Mouse (Mus musculus) limb, embryonic 15.5 days (tissue): ENCODE results near the gene Vash1. TPM values are rescaled to one million over a fixed set of nuclear protein-coding genes. Genes with fewer than 3 reads are reported as not detected.

Experiments
- ATAC-seq: fragments of 200-750 bp; cut with Nextera tagmentation; 2 replicates; pipeline ENCODE4 v1.8.0; 2017; ENCODE audit warnings: low read depth, moderate TSS enrichment; ENCODE audit not compliant: insufficient number of reproducible peaks, low FRiP score, low TSS enrichment
- H3K27ac ChIP-seq: fragments of 300-500 bp; sonication (generic); 2 replicates; pipeline ENCODE4 v1.5.1; 2015; ENCODE audit warnings: moderate library complexity, mild to moderate bottlenecking, inconsistent platforms
- H3K27me3 ChIP-seq: fragments of 300-500 bp; sonication (generic); 2 replicates; pipeline ENCODE4 v1.6.1; 2015; ENCODE audit warnings: inconsistent platforms
- H3K36me3 ChIP-seq: fragments of 300-500 bp; sonication (generic); 2 replicates; pipeline ENCODE4 v1.6.1; 2015; ENCODE audit warnings: inconsistent platforms
- H3K4me1 ChIP-seq: fragments of 300-500 bp; sonication (generic); 2 replicates; pipeline ENCODE4 v1.6.1; 2015; ENCODE audit warnings: inconsistent platforms
- H3K4me2 ChIP-seq: fragments of 300-500 bp; sonication (generic); 2 replicates; pipeline ENCODE4 v1.6.1; 2015; ENCODE audit warnings: mild to moderate bottlenecking, inconsistent platforms
- H3K4me3 ChIP-seq: fragments of 300-500 bp; sonication (generic); 2 replicates; pipeline ENCODE4 v1.5.1; 2015; ENCODE audit warnings: mild to moderate bottlenecking, inconsistent platforms
- H3K9ac ChIP-seq: fragments of 300-500 bp; sonication (generic); 2 replicates; pipeline ENCODE4 v1.6.1; 2015; ENCODE audit warnings: inconsistent platforms
- H3K9me3 ChIP-seq: fragments of 300-500 bp; sonication (generic); 2 replicates; pipeline ENCODE4 v1.6.1; 2016; ENCODE audit warnings: inconsistent platforms
- WGBS: fragments of 180-500 bp; shearing (Covaris S2); methylation state at CpG from one replicate; pipeline ENCODE4 v1.1.7; 2015; 5-methylcytosine and 5-hydroxymethylcytosine counted together
- polyA plus RNA-seq: library from polyadenylated mRNA; unstranded; fragments of >200 nt; fragmentation: Nextera tagmentation; extraction: Ambion mirVana; gene quantifications from 2 replicates; pipeline ENCODE4 v1.2.1, GENCODE M21; 2015

Vash1 gene
- polyA plus RNA-seq, 1 experiment from 2014 or later, result 14.1 TPM

GRCm38 (mm10) chr12:86659447-86659968 lies 19.0 kb upstream of the Vash1 start:
- 34% methylated on average over 6 of the region's 6 CpGs for whole genome bisulfite sequencing
- no peak overlapping the region for H3K4me3 ChIP-seq
- H3K36me3 ChIP-seq, result no peaks in the 10 kb centered on the region
- peak overlapping the region; percentile 3; the same call in 1 of the 2 replicates for H3K27ac ChIP-seq
- no peak for ATAC-seq
- H3K4me2 ChIP-seq, result no peak overlapping the region
- H3K9me3 ChIP-seq, result no peaks in the 10 kb centered on the region
- H3K4me1 ChIP-seq, result no peaks in the 10 kb centered on the region
- H3K27me3 ChIP-seq, result 0 out of 2 replicates have a peak, but pooled peaks cover 4% of the 10 kb centered on the region
- H3K9ac ChIP-seq, result no peak overlapping the region

GRCm38 (mm10) chr12:86660466-86660865 lies 18.0 kb upstream of the Vash1 start:
- no peak overlapping the region for H3K27ac ChIP-seq
- H3K4me3 ChIP-seq, result no peak overlapping the region
- H3K36me3 ChIP-seq, result no peaks in the 10 kb centered on the region
- H3K27me3 ChIP-seq, result 0 out of 2 replicates have a peak, but pooled peaks cover 4% of the 10 kb centered on the region
- 65% methylated on average over 2 of the region's 2 CpGs for WGBS
- H3K9ac ChIP-seq, result no peak overlapping the region
- ATAC-seq, result no peak
- no peak overlapping the region for H3K4me2 ChIP-seq
- H3K9me3 ChIP-seq, result no peaks in the 10 kb centered on the region
- no peaks in the 10 kb centered on the region for H3K4me1 ChIP-seq

- H3K4me2 ChIP-seq, result no peak overlapping the region
- H3K27me3 ChIP-seq, result no peaks in the 10 kb centered on the region
- H3K4me3 ChIP-seq, result no peak overlapping the region
- H3K36me3 ChIP-seq, result no peaks in the 10 kb centered on the region
- no peaks in the 10 kb centered on the region for H3K4me1 ChIP-seq
- H3K9ac ChIP-seq, result no peak overlapping the region
- H3K27ac ChIP-seq, result no peak overlapping the region
- 63% methylated on average over 3 of the region's 3 CpGs for WGBS
- H3K9me3 ChIP-seq, result no peaks in the 10 kb centered on the region
- ATAC-seq, result no peak
Observed at GRCm38 (mm10) chr12:86665656-86666055, 12.8 kb upstream of the Vash1 start.

- H3K27ac ChIP-seq, result no peak overlapping the region
- no peak for ATAC-seq
- no peaks in the 10 kb centered on the region for H3K9me3 ChIP-seq
- WGBS, result 91% methylated on average over 2 of the region's 2 CpGs
- H3K27me3 ChIP-seq, result no peaks in the 10 kb centered on the region
- no peaks in the 10 kb centered on the region for H3K36me3 ChIP-seq
- H3K4me1 ChIP-seq, result no peaks in the 10 kb centered on the region
- no peak overlapping the region for H3K4me2 ChIP-seq
- no peak overlapping the region for H3K9ac ChIP-seq
- no peak overlapping the region for H3K4me3 ChIP-seq
Observed at GRCm38 (mm10) chr12:86668404-86668803, 10.1 kb upstream of the Vash1 start.

- H3K9ac ChIP-seq, result no peak overlapping the region
- no peak overlapping the region for H3K4me2 ChIP-seq
- no peaks in the 10 kb centered on the region for H3K36me3 ChIP-seq
- H3K27ac ChIP-seq, result no peak overlapping the region
- no peak overlapping the region for H3K4me3 ChIP-seq
- WGBS, result 72% methylated on average over 4 of the region's 4 CpGs
- no peaks in the 10 kb centered on the region for H3K4me1 ChIP-seq
- no peaks in the 10 kb centered on the region for H3K27me3 ChIP-seq
- ATAC-seq, result 0 out of 2 replicates have a peak, but pooled peaks have one; percentile 58
- H3K9me3 ChIP-seq, result no peaks in the 10 kb centered on the region
Observed at GRCm38 (mm10) chr12:86672105-86672504, 6.4 kb upstream of the Vash1 start.

- no peaks in the 10 kb centered on the region for H3K4me1 ChIP-seq
- 58% methylated on average over 5 of the region's 5 CpGs for WGBS
Observed at GRCm38 (mm10) chr12:86672507-86672906, 6.0 kb upstream of the Vash1 start.

GRCm38 (mm10) chr12:86679546-86679930 lies 1.0 kb downstream of the Vash1 start:
- Histone ChIP-seq H3K4me3 (peak overlapping the region; percentile 81), H3K36me3 (no peaks in the 10 kb centered on the region), H3K27me3 (no peaks in the 10 kb centered on the region), H3K9ac (peak overlapping the region; percentile 75), H3K9me3 (no peaks in the 10 kb centered on the region), H3K27ac (peak overlapping the region; percentile 83; the same call in 1 of the 2 replicates), H3K4me2 (peak overlapping the region; percentile 99), H3K4me1 (peaks cover 21% of the 10 kb centered on the region)
- 2% methylated on average over 9 of the region's 9 CpGs for WGBS
- ATAC-seq, result no peak

More at GRCm38 (mm10) chr12:86672507-86672906, 6.0 kb upstream of the Vash1 start:
- H3K27me3 ChIP-seq, result no peaks in the 10 kb centered on the region
- H3K27ac ChIP-seq, result no peak overlapping the region
- no peaks in the 10 kb centered on the region for H3K36me3 ChIP-seq
- H3K9me3 ChIP-seq, result no peaks in the 10 kb centered on the region
- H3K4me3 ChIP-seq, result no peak overlapping the region
- ATAC-seq, result no peak
- no peak overlapping the region for H3K4me2 ChIP-seq
- H3K9ac ChIP-seq, result no peak overlapping the region

GRCm38 (mm10) chr12:86679991-86680491 lies 1.5 kb downstream of the Vash1 start:
- H3K27me3 ChIP-seq, result no peaks in the 10 kb centered on the region
- H3K9me3 ChIP-seq, result no peaks in the 10 kb centered on the region
- peak overlapping the region; percentile 99 for H3K4me2 ChIP-seq
- H3K9ac ChIP-seq, result no peak overlapping the region
- WGBS, result 30% methylated on average over 12 of the region's 12 CpGs
- no peaks in the 10 kb centered on the region for H3K36me3 ChIP-seq
- peak overlapping the region; percentile 81 for H3K4me3 ChIP-seq
- no peak for ATAC-seq
- H3K4me1 ChIP-seq, result peaks cover 21% of the 10 kb centered on the region
- no peak overlapping the region for H3K27ac ChIP-seq

GRCm38 (mm10) chr12:86680591-86681193 lies 2.2 kb downstream of the Vash1 start:
- Histone ChIP-seq H3K27me3 (no peaks in the 10 kb centered on the region), H3K4me2 (peak overlapping the region; percentile 99), H3K36me3 (no peaks in the 10 kb centered on the region), H3K4me3 (peak overlapping the region; percentile 81), H3K27ac (no peak overlapping the region), H3K9me3 (no peaks in the 10 kb centered on the region), H3K9ac (no peak overlapping the region), H3K4me1 (peaks cover 21% of the 10 kb centered on the region)
- ATAC-seq, result no peak
- 56% methylated on average over 11 of the region's 11 CpGs for WGBS

GRCm38 (mm10) chr12:86681626-86682025 lies 3.1 kb downstream of the Vash1 start:
- WGBS, result 84% methylated on average over 9 of the region's 9 CpGs
- H3K9me3 ChIP-seq, result no peaks in the 10 kb centered on the region
- peaks cover 6% of the 10 kb centered on the region; the same call in 1 of the 2 replicates for H3K36me3 ChIP-seq
- H3K4me1 ChIP-seq, result peaks cover 21% of the 10 kb centered on the region
- no peak overlapping the region for H3K4me3 ChIP-seq
- H3K4me2 ChIP-seq, result no peak overlapping the region
- H3K27me3 ChIP-seq, result no peaks in the 10 kb centered on the region
- no peak overlapping the region for H3K27ac ChIP-seq
- H3K9ac ChIP-seq, result no peak overlapping the region
- no peak for ATAC-seq

- Histone ChIP-seq H3K27me3 (no peaks in the 10 kb centered on the region), H3K9me3 (no peaks in the 10 kb centered on the region), H3K4me3 (no peak overlapping the region), H3K36me3 (peaks cover 6% of the 10 kb centered on the region; the same call in 1 of the 2 replicates), H3K4me1 (peaks cover 21% of the 10 kb centered on the region), H3K27ac (no peak overlapping the region), H3K4me2 (no peak overlapping the region), H3K9ac (no peak overlapping the region)
- 69% methylated on average over 8 of the region's 8 CpGs for WGBS
- peak; percentile 5; the same call in 1 of the 2 replicates for ATAC-seq
Observed at GRCm38 (mm10) chr12:86682178-86682577, 3.7 kb downstream of the Vash1 start.

GRCm38 (mm10) chr12:86683698-86684097 lies 5.2 kb downstream of the Vash1 start:
- 71% methylated on average over 7 of the region's 7 CpGs for WGBS
- H3K27ac ChIP-seq, result no peak overlapping the region
- no peaks in the 10 kb centered on the region for H3K27me3 ChIP-seq

More at GRCm38 (mm10) chr12:86683698-86684097, 5.2 kb downstream of the Vash1 start:
- Histone ChIP-seq H3K9ac (no peak overlapping the region), H3K36me3 (peaks cover 10% of the 10 kb centered on the region; the same call in 1 of the 2 replicates), H3K4me1 (peaks cover 20% of the 10 kb centered on the region), H3K9me3 (no peaks in the 10 kb centered on the region), H3K4me2 (no peak overlapping the region), H3K4me3 (no peak overlapping the region)
- no peak for ATAC-seq
